Mouse (Mus musculus): ENCODE results near the gene Nsg2.
"Not testable (repeated sequence)": the region's sequence is repeated elsewhere in the genome, so short reads cannot be mapped to it uniquely, and the experiment has no call there.

The Nsg2 gene

GRCm38 (mm10) chr11:32000281-32000680 is at the start of gene Nsg2:
Gene Nsg2 (plus strand): TSS chr11:32000463.
- peak; percentile 38 to 65 for DNase-seq (ENCODE audit: low spot score in 2 of 2)

- no peak for DNase-seq (ENCODE audit: low spot score in 2 of 2)
Measured at GRCm38 (mm10) chr11:31960071-31960470, 40.2 kb upstream of the Nsg2 start.

GRCm38 (mm10) chr11:31963993-31964392 is 36.3 kb upstream of the Nsg2 start:
- no peak for DNase-seq (ENCODE audit: low spot score in 2 of 2)

- no peak for DNase-seq (ENCODE audit: low spot score in 2 of 2)
Measured at GRCm38 (mm10) chr11:31965256-31966134, 34.8 kb upstream of the Nsg2 start, which contains the start of gene 4930524B15Rik. Gene 4930524B15Rik (plus strand): TSS chr11:31965592.

DNA sequence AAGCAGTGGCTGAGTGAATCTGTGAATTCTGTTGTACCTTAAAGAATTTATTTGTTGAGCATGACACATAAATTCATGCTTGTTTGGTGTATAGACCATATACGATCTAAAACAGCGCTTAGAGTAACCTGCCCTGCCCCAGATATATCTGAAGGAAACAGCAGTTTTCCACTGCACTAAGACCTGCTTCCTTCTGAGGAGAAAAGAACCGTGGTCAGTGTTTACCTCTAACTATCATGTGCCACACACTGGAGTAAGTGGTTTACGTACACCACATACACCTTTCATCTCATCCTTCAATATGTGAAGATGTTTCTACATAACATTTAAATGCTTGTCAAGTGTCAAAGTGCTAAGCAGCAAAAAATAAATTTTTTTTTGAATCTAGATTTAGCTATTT is 26.1 kb upstream of the Nsg2 start:
- DNase-seq (ENCODE audit: low spot score in 2 of 2): no peak

- no peak for DNase-seq (ENCODE audit: low spot score in 2 of 2)
Measured at GRCm38 (mm10) chr11:31974826-31975225, 25.4 kb upstream of the Nsg2 start.

- DNase-seq (ENCODE audit: low spot score in 2 of 2): no peak
Measured at GRCm38 (mm10) chr11:31975678-31976077, 24.6 kb upstream of the Nsg2 start.

DNA sequence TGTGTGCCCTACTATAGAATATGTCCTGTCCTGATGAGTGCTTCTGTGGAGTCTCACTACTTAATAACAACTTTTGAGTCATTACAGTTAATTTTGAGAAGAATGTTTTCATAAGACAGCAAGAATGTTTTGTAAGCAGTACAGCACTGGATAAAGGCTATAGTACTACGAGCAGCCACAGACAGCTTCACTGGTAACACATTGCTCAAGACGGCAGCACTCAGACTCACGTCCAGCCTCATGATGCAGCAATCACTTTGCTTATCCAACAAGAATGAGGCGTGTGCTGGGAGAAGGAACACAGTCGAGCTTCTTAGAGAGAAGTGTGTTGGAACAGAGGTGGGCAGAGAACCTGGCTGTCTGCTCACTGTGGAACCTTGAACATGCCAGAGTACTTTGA is 24.1 kb upstream of the Nsg2 start:
- no peak for DNase-seq (ENCODE audit: low spot score in 2 of 2)

GRCm38 (mm10) chr11:31980089-31980488 is 20.2 kb upstream of the Nsg2 start:
- not testable (repeated sequence) for DNase-seq (ENCODE audit: low spot score in 2 of 2)

DNA sequence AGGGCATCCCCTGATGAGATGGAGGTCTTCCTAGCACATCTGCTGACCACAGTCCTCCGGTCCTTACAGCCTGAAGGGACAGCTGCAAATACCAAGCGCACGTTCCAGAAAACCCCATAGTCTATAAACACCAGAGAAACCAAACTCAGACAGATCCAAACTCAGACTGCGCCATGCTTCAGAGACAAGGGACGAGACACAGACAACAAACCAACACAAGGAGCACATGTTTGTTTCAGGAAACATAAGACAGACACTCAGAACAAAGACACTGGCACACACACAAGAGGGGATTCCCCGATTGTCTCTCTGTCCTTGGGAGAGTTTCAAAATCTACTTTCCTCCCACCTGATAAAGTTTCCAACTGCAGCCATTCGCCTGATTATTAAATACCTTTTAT is 18.4 kb upstream of the Nsg2 start:
- no peak for DNase-seq (ENCODE audit: low spot score in 2 of 2)

- DNase-seq (ENCODE audit: low spot score in 2 of 2): not testable (repeated sequence)
Measured at GRCm38 (mm10) chr11:31982247-31982943, 17.9 kb upstream of the Nsg2 start.

- DNase-seq (ENCODE audit: low spot score in 2 of 2): no peak
Measured at GRCm38 (mm10) chr11:31983249-31983648, 17.0 kb upstream of the Nsg2 start.

DNA sequence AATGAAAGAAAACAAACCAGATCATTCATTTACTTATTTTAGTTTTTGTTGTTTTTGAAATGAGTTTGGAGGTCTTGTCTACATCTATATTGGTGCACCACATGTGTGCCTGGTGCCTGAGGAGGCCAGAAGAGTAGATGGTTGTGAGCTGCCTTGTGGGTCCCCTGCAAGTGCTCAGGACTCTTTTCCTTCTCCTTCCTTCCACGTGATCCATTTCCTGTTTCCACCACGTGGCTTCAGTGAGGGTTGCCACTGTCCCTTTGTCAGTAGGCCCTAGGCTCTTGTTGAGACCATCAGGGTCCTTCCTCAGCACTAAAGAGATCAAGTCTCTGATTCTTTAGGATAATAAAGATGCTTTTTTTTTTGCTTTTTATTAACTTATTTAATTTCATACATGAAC is 15.5 kb upstream of the Nsg2 start:
- DNase-seq (ENCODE audit: low spot score in 2 of 2): no peak

GRCm38 (mm10) chr11:31992535-31992934 is 7.7 kb upstream of the Nsg2 start:
- no peak for DNase-seq (ENCODE audit: low spot score in 2 of 2)

GRCm38 (mm10) chr11:31999716-32000115 is 547 bp upstream of the Nsg2 start:
- DNase-seq (ENCODE audit: low spot score in 2 of 2): no peak

DNA sequence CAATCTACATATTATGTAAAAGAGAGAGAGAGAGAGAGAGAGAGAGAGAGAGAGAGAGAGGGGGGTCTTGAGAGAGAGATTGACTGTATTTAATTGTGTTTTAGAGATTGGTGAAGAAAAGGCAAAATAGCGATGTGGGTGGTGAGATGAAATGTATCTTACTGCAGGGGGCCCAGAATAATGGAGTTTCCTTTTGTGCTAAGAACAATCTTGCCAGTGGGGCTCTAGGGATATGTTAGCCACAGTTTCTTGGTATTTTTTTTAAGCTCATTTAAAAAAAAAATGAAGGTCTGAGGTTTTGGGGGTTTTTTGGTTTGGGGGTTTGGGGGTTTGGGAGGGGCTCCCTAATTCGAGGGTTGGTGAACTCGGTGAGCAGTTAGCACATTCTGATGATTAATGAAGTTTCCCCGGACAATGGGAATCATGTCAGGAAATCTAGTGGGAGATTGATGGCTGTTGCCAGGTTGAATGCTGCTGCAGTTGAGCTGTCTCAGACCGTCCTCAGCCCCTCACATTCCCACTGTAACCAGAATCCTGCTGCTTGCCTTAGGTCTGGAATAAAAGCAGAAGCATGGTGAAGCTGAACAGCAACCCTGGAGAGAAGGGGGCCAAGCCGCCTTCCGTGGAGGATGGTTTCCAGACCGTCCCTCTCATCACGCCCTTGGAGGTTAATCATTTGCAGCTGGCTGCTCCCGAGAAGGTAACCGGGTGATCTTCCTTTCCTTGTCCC is 1.1 kb downstream of the Nsg2 start:
- DNase-seq (ENCODE audit: low spot score in 2 of 2): no peak

DNA sequence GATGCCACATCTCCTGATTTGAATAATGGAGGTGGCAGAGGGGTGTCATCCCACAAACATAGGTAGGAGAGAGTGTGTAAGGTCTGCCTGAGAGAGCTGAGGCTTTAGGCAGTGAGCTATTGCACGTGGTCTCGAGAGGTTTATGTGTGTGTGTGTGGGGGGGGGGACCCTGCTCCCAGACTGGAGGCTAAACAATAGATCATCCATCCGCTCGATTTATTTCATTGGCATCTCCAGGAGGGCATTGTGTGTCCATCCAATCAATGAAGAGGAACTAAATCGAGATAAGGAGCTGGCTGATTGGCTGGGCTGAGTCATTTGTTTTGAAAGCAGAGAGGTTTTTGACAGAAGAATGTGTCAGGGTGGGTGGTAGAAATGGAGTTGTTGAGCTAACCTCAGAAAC is 2.4 kb downstream of the Nsg2 start:
- no peak for DNase-seq (ENCODE audit: low spot score in 2 of 2)

DNA sequence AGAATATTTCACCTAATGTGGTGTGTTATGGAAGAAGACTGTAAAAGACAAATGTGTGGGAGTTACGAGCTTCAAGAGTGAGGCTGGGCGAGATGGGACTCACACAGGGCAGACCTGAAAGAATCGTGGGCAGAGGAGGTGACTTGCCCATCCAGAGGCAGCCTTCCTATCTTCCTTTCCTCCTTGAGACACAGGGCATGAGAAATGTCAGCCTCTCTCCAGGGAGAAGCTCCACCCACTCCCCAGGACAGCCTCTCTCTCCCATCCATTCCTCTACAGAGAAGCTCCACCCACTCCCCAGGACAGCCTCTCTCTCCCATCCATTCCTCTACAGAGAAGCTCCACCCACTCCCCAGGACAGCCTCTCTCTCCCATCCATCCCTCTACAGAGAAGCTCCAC is 7.8 kb downstream of the Nsg2 start:
- not testable (repeated sequence) for DNase-seq (ENCODE audit: low spot score in 2 of 2)

DNA sequence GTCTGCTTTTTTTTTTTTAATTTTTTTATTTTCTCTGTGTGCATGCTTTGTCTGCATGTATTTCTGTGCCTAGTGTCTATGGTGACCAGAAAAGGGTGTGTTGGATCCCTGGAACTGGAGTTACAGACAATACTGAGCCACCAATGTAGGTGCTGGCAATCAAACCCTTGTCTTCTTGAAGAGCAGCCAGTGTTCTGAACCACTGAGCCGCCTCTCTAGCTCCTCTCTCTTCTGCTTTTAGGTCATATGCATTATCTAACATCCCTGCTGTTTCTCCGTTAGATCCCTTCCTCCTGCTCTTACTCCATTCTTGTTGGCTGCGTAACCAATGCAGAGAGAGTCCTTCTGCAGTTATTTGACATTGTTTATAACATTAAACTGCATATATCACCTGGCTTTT is 8.6 kb downstream of the Nsg2 start:
- DNase-seq (ENCODE audit: low spot score in 2 of 2): no peak

GRCm38 (mm10) chr11:32009961-32010662 is 9.8 kb downstream of the Nsg2 start:
- no peak for DNase-seq (ENCODE audit: low spot score in 2 of 2)

DNA sequence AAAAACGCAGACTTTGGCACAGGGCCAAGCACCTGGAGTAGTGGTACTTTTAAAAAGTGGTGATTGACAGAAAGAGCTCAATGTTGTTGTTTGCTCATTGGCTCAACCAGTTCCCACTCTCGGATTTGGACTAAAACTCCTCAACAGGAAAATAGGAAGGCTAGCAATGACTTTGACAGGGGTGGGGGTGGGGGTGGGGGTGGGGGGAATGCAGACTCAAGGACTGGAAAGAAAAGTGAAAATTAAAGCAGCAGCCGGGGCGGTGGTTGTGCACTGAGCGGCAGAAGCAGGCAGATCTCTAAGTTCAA is 10.4 kb downstream of the Nsg2 start:
- no peak for DNase-seq (ENCODE audit: low spot score in 2 of 2)

Data from urinary bladder, postnatal 36 days (tissue).